Mouse (Mus musculus): Measurements from ENCODE around the gene Cds1. TPM values are rescaled to one million over a fixed set of nuclear protein-coding genes. Genes with fewer than 3 reads are reported as not detected.

Gene Cds1
- polyA plus RNA-seq, 1 experiment from 2014 or later: 3.8 TPM

DNA sequence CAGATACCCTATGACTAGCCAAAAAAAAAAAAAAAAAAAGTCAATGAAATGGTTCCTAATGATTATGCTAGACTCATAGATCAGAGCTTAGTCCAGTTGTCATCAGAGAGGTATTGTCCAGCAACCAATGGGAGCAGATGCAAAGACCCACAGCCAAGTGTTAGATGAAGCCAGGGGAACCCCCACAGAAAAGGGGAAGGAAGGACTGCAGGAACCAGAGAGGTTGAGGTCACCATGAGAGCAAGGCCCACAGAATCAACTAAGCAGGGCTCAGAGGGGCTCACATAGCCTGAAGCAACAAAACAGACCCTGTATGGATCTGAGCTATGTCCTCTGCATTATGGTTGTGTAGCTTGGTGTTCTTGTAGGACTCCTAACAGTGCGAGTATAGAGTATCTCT lies 11.2 kb upstream of the Cds1 start:
- no peak overlapping the region for H3K4me3 ChIP-seq
- no peaks in the 10 kb centered on the region for H3K36me3 ChIP-seq

DNA sequence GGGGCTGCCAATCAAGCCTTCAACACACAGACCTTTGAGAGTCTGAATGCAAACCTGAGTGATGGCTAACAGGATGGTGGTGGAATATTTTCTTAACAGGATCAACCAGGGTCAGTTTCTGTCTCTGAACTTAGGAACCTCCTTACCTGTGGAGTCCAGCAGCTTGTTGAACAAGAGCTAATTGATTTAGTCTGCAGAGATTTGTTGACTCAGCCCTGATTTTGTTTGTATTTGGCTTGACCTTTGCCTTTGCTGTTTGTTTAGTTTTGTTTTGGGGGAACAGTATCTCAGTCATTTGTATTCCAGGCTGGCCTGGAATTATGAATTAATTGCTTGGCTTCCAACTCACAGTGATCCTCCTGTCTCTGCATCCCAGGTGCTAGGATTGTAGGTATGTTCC lies 7.3 kb upstream of the Cds1 start:
- Histone ChIP-seq H3K4me3 (no peak overlapping the region), H3K36me3 (no peaks in the 10 kb centered on the region), H3K27ac (replicated peaks) (no peak overlapping the region), H3K9me3 (no peaks in the 10 kb centered on the region), H3K4me2 (no peak overlapping the region), H3K9ac (no peak overlapping the region), H3K4me1 (replicated peaks) (no peaks in the 10 kb centered on the region), H3K27me3 (peaks cover 10% of the 10 kb centered on the region; the same call in 1 of the 2 replicates)
- ATAC-seq (ENCODE audit: low read depth): no peak

More for the DNA sequence above, 11.2 kb upstream of the Cds1 start:
- no peak for ATAC-seq (ENCODE audit: low read depth)
- no peaks in the 10 kb centered on the region for H3K27me3 ChIP-seq
- H3K9ac ChIP-seq: no peak overlapping the region
- H3K4me1 ChIP-seq (replicated peaks): no peaks in the 10 kb centered on the region
- no peaks in the 10 kb centered on the region; the same call in 1 of the 2 replicates for H3K9me3 ChIP-seq
- 86% methylated on average over 1 of the region's 1 CpGs for WGBS
- H3K4me2 ChIP-seq: no peak overlapping the region
- H3K27ac ChIP-seq (replicated peaks): no peak overlapping the region

DNA sequence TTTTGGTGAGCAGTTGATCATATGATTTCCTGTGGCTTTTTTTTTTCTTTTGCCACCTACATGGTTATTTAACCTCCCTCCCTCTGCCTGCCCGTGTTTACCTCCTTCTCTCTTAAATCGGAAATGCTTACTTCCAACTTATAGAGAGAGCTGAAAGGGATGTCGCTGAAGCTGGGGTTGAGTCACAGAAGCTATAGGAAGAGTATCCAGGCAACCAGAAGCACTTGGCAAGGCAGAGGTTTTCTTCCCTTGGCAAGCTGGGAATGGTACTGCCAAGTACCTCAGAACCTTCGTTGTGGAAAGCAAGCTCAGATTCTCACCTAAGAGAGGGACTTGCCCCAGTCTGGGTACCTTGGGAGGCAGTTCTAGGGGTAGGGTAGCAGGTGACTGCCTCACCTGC lies 3.2 kb upstream of the Cds1 start:
- no peak for ATAC-seq (ENCODE audit: low read depth)

GRCm38 (mm10) chr5:101763571-101763970 lies 1.4 kb upstream of the Cds1 start:
- ATAC-seq (ENCODE audit: low read depth): no peak
- Histone ChIP-seq H3K4me3 (no peak overlapping the region), H3K9ac (no peak overlapping the region), H3K27ac (replicated peaks) (no peak overlapping the region), H3K4me1 (replicated peaks) (peaks cover 11% of the 10 kb centered on the region), H3K27me3 (peaks cover 67% of the 10 kb centered on the region), H3K9me3 (no peaks in the 10 kb centered on the region), H3K4me2 (no peak overlapping the region), H3K36me3 (no peaks in the 10 kb centered on the region)
- 12% methylated on average over 2 of the region's 2 CpGs for WGBS

More for the DNA sequence above, 3.2 kb upstream of the Cds1 start:
- WGBS: 73% methylated on average over 4 of the region's 4 CpGs
- no peak overlapping the region for H3K9ac ChIP-seq
- no peak overlapping the region for H3K4me2 ChIP-seq
- H3K36me3 ChIP-seq: no peaks in the 10 kb centered on the region
- H3K4me3 ChIP-seq: no peak overlapping the region
- peaks cover 11% of the 10 kb centered on the region for H3K4me1 ChIP-seq (replicated peaks)
- no peak overlapping the region for H3K27ac ChIP-seq (replicated peaks)
- peaks cover 48% of the 10 kb centered on the region for H3K27me3 ChIP-seq
- H3K9me3 ChIP-seq: no peaks in the 10 kb centered on the region

DNA sequence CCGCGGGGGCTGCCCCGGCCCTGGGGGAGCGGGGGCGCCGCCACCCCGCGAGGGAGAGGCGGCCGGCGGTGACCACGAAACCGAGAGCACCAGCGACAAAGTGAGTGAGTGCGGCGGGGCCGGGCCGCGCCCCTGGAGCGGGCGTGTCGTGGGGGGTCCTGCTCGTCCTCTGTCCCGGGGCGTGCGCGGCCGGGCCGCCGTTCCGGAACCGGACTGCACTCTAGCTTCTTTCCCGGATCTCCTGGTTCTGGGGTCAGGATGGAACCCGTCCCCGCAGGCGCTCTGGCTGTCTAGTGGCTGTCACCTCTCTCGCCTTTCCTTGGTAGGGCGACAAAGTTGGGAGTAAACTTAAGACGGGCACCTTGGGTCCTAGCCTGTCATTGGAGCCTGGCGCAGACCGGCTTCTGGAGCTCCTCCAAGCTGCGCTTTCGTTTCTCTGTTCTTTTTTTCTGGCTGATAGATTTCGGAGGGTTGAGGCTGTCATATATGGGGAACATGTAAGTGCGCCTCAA lies 516 bp downstream of the Cds1 start:
- peak overlapping the region; percentile 79 for H3K9ac ChIP-seq
- H3K27ac ChIP-seq (replicated peaks): no peak overlapping the region
- H3K27me3 ChIP-seq: peaks cover 85% of the 10 kb centered on the region
- under 1% methylated on average over 41 of the region's 45 CpGs for WGBS
- peak overlapping the region; percentile 70 for H3K4me3 ChIP-seq
- peak overlapping the region; percentile 99 for H3K4me2 ChIP-seq
- H3K9me3 ChIP-seq: no peaks in the 10 kb centered on the region
- no peaks in the 10 kb centered on the region for H3K36me3 ChIP-seq
- H3K4me1 ChIP-seq (replicated peaks): peaks cover 11% of the 10 kb centered on the region
- ATAC-seq (ENCODE audit: low read depth): peak; percentile 63; the same call in 1 of the 2 replicates

- no peaks in the 10 kb centered on the region for H3K9me3 ChIP-seq
- peaks cover 84% of the 10 kb centered on the region for H3K27me3 ChIP-seq
- no peaks in the 10 kb centered on the region for H3K36me3 ChIP-seq
- H3K4me3 ChIP-seq: no peak overlapping the region
- peaks cover 11% of the 10 kb centered on the region for H3K4me1 ChIP-seq (replicated peaks)
- no peak overlapping the region for H3K27ac ChIP-seq (replicated peaks)
- H3K9ac ChIP-seq: no peak overlapping the region
- H3K4me2 ChIP-seq: no peak overlapping the region
- ATAC-seq (ENCODE audit: low read depth): no peak
- 47% methylated on average over 6 of the region's 6 CpGs for WGBS
Measured at GRCm38 (mm10) chr5:101766248-101766647, 1.3 kb downstream of the Cds1 start.

DNA sequence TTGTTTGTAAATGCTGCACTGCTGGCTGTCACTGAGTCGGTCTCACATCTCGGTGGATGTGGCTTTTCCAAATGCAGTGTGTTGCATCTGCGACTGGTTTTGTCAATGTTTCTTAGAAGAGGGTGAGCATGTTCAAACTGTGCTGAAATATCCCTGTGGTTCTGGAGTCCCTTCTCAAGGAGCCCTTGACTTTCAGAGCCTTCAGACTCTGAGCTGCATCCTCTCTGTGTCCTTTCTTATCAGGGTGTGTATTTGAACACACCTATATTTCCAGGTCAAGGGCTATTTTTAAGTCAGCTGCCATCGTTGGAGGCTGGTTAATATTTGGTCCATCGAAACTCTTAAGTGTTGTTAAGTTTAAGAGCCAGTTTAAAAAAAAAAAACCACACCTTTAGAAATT lies 2.2 kb downstream of the Cds1 start:
- 70% methylated on average over 5 of the region's 5 CpGs for WGBS
- H3K27me3 ChIP-seq: peaks cover 83% of the 10 kb centered on the region
- ATAC-seq (ENCODE audit: low read depth): no peak
- no peak overlapping the region for H3K27ac ChIP-seq (replicated peaks)
- peaks cover 11% of the 10 kb centered on the region for H3K4me1 ChIP-seq (replicated peaks)
- H3K4me3 ChIP-seq: no peak overlapping the region
- no peak overlapping the region for H3K9ac ChIP-seq
- H3K9me3 ChIP-seq: no peaks in the 10 kb centered on the region
- H3K4me2 ChIP-seq: no peak overlapping the region
- H3K36me3 ChIP-seq: no peaks in the 10 kb centered on the region

GRCm38 (mm10) chr5:101767486-101767885 lies 2.6 kb downstream of the Cds1 start:
- Histone ChIP-seq H3K27me3 (peaks cover 80% of the 10 kb centered on the region), H3K4me2 (no peak overlapping the region), H3K4me1 (replicated peaks) (peaks cover 11% of the 10 kb centered on the region), H3K4me3 (no peak overlapping the region), H3K9ac (no peak overlapping the region), H3K36me3 (no peaks in the 10 kb centered on the region), H3K27ac (replicated peaks) (no peak overlapping the region), H3K9me3 (no peaks in the 10 kb centered on the region)
- no peak for ATAC-seq (ENCODE audit: low read depth)
- WGBS: 71% methylated on average over 6 of the region's 6 CpGs

- Histone ChIP-seq H3K9ac (no peak overlapping the region), H3K27me3 (peaks cover 71% of the 10 kb centered on the region), H3K27ac (replicated peaks) (no peak overlapping the region), H3K4me3 (no peak overlapping the region), H3K9me3 (no peaks in the 10 kb centered on the region), H3K36me3 (no peaks in the 10 kb centered on the region), H3K4me2 (no peak overlapping the region), H3K4me1 (replicated peaks) (peaks cover 11% of the 10 kb centered on the region)
- WGBS: 96% methylated on average over 7 of the region's 7 CpGs
- no peak for ATAC-seq (ENCODE audit: low read depth)
Measured at GRCm38 (mm10) chr5:101768558-101768957, 3.6 kb downstream of the Cds1 start.

DNA sequence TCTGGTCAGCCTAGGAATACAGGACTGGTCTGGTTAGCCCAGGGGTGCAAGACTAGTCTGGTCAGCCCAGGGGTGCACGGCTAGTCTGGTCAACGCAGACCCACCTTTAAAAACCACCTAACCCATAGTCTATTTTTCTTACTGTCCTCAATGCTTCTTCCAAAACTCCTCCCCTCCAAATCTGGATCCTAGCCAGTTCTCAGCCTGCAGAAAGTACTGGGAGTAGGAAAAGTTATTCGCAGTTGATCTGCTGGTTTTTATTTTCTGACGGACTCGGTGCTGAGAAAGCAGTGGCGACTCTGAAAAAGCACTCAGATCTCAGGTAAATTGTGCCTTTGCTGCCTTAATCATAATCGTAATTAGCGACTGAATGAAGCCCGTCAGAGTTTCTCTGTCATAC lies 7.7 kb downstream of the Cds1 start:
- Histone ChIP-seq H3K9me3 (no peaks in the 10 kb centered on the region), H3K27ac (replicated peaks) (no peak overlapping the region), H3K27me3 (peaks cover 33% of the 10 kb centered on the region), H3K4me3 (no peak overlapping the region), H3K4me2 (no peak overlapping the region), H3K9ac (no peak overlapping the region), H3K36me3 (no peaks in the 10 kb centered on the region), H3K4me1 (replicated peaks) (no peaks in the 10 kb centered on the region)
- no peak for ATAC-seq (ENCODE audit: low read depth)
- WGBS: 82% methylated on average over 9 of the region's 9 CpGs

GRCm38 (mm10) chr5:101775262-101775661 lies 10.3 kb downstream of the Cds1 start:
- H3K4me2 ChIP-seq: no peak overlapping the region

GRCm38 (mm10) chr5:101776528-101776927 lies 11.6 kb downstream of the Cds1 start:
- H3K9ac ChIP-seq: no peak overlapping the region
- H3K27ac ChIP-seq (replicated peaks): no peak overlapping the region
- no peaks in the 10 kb centered on the region for H3K9me3 ChIP-seq
- peaks cover 3% of the 10 kb centered on the region; the same call in 1 of the 2 replicates for H3K27me3 ChIP-seq
- H3K4me3 ChIP-seq: no peak overlapping the region
- WGBS: 88% methylated on average over 8 of the region's 8 CpGs
- H3K4me1 ChIP-seq (replicated peaks): no peaks in the 10 kb centered on the region
- no peaks in the 10 kb centered on the region for H3K36me3 ChIP-seq
- ATAC-seq (ENCODE audit: low read depth): no peak
- no peak overlapping the region for H3K4me2 ChIP-seq

More at GRCm38 (mm10) chr5:101775262-101775661, 10.3 kb downstream of the Cds1 start:
- no peaks in the 10 kb centered on the region for H3K9me3 ChIP-seq
- no peak overlapping the region for H3K9ac ChIP-seq
- H3K36me3 ChIP-seq: no peaks in the 10 kb centered on the region
- H3K27ac ChIP-seq (replicated peaks): no peak overlapping the region
- ATAC-seq (ENCODE audit: low read depth): no peak
- H3K27me3 ChIP-seq: peaks cover 7% of the 10 kb centered on the region
- no peaks in the 10 kb centered on the region for H3K4me1 ChIP-seq (replicated peaks)
- 93% methylated on average over 8 of the region's 8 CpGs for WGBS
- H3K4me3 ChIP-seq: no peak overlapping the region

DNA sequence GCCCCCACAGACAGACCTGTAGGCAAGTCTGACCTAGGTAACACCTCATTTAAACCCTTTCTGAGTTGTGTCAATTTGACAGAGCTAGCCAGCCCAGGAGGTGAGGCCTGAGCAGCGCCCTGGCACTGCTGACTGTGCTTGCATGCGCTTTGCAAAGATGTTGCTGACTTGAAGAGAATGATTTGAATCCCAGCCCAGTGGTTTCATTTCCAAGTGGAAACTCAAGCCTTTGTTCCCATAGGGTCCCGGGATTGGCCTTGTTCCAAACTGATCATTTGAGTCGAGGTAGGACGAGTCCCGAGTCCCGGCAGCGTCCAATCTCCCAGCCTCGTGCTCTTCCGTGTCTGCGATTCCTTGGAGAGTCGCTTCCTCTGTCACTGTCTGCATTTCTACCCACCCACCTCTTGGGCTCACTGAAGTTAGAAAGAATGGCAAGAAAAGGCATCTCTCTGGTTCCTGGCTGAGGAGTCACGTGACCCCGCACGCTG lies 14.5 kb downstream of the Cds1 start:
- Histone ChIP-seq H3K27ac (replicated peaks) (no peak overlapping the region), H3K4me2 (no peak overlapping the region), H3K36me3 (no peaks in the 10 kb centered on the region), H3K9me3 (no peaks in the 10 kb centered on the region), H3K9ac (no peak overlapping the region), H3K27me3 (no peaks in the 10 kb centered on the region), H3K4me3 (no peak overlapping the region), H3K4me1 (replicated peaks) (peaks cover 7% of the 10 kb centered on the region; the same call in 1 of the 2 replicates)
- 79% methylated on average over 15 of the region's 15 CpGs for WGBS
- ATAC-seq (ENCODE audit: low read depth): no peak
